Mouse (Mus musculus) cerebellum, postnatal 14 days (tissue): ENCODE measurements at regions not wholly inside any gene's neighbourhood (a gene's known extent, or its start where the extent isn't known, plus 50 kb on each side); places are given as distances from the start of the nearest gene placed in this dataset.
A peak's percentile ranks its signal among the peaks of the same experiment; 100 is the strongest.

Experiments used
- DNase-seq, 2 experiments: peaks; one replicate each; pipeline ENCODE4 v3.0.0; 2021; ENCODE audit warnings: mixed read lengths in 2 of 2

GRCm38 (mm10) chr14:70839126-70839525, 239.5 kb upstream of the Fam160b2 start:
- no peak for DNase-seq

GRCm38 (mm10) chr14:70837528-70837927, 237.9 kb upstream of the Fam160b2 start:
- peak in 1 of 2 experiments; percentile 12 for DNase-seq

DNA sequence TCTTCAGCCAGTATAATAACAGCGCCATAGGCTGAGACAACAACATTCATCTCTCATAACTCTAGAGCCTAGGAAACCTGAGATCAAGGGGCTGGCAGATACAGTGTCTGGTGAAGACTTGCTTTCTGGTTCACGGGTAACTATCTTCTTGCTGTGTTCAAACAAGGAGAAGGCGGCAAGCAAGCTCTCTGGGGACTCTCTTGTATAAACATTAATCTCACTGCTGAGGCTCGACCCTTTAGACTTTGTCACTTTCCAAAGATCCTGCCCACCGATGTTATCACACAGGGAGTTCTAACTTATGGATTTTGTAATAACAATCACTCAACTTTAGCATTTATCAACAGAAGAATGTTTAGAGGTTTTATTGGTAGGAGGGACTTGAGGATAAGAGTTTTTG, 233.6 kb upstream of the Fam160b2 start:
- DNase-seq, result no peak

GRCm38 (mm10) chr14:70832462-70833212, 233.0 kb upstream of the Fam160b2 start:
- peak; percentile 54 to 57 for DNase-seq

DNA sequence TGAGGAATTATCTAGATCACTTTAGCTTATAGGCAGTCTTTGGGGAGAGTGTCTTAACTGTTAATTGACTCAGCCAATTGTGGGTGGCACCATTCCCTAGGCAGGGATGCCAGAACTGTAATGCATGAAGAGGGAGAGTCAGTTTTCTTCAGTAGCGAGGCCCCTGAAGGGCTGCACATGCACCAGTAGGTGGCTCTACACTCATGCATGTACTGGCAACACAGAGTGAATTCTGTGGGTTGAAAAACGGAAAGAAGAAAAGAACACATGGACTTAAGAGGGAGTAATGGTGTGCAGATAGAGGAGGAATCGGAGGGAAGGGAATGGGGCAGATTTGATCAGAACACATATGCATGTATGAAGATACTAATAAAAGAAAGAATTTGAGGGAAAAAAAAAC, 232.4 kb upstream of the Fam160b2 start:
- DNase-seq, result peak; percentile 26 to 31
